8 mouse cellular contexts compared by ENCODE assay signal in genomic region chr10:128919203-128919631, GRCm38 (mm10). TPM values are rescaled to one million over a fixed set of nuclear protein-coding genes. Genes with fewer than 3 reads are reported as not detected.
A peak's percentile ranks its signal among the peaks of the same experiment; 100 is the strongest.
DNase-seq lines count a peak whose midpoint lies in the region; ATAC-seq lines count a peak whose summit lies in the region.

No protein-coding gene starts in this region.

- DNase-seq in cerebellum, adult 11 months, result peak; percentile 50
- DNase-seq in right cerebral cortex, postnatal 10 days (ENCODE audit: low spot score in 2 of 2), result peak; percentile 44 to 58
- DNase-seq in right cerebral cortex, postnatal 25 days, result no peak
- no peak for DNase-seq in right cerebral cortex, postnatal 4 days
- DNase-seq in thymus, postnatal 14 days, result no peak

- H3K27ac ChIP-seq in kidney, embryonic 16.5 days (ENCODE audit: low read length), result peak overlapping the region; percentile 72
- peak overlapping the region; percentile 48 for H3K27ac ChIP-seq in midbrain, embryonic 16.5 days (ENCODE audit: low read length)

- no peak overlapping the region for H3K4me3 ChIP-seq in kidney, embryonic 16.5 days (ENCODE audit: low read length)
- no peak overlapping the region for H3K4me3 ChIP-seq in midbrain, embryonic 16.5 days (ENCODE audit: low read depth, low read length)

- WGBS in kidney, embryonic 16.5 days, result 26% methylated on average over 6 of the region's 6 CpGs
- 13% methylated on average over 6 of the region's 6 CpGs for WGBS in midbrain, embryonic 16.5 days

- peaks cover 36% of the 10 kb centered on the region for H3K36me3 ChIP-seq in kidney, embryonic 16.5 days (ENCODE audit: insufficient read depth, low read length)
- no peaks in the 10 kb centered on the region for H3K36me3 ChIP-seq in midbrain, embryonic 16.5 days (ENCODE audit: control insufficient read depth, insufficient read depth, low read length)

- H3K4me2 ChIP-seq in kidney, embryonic 16.5 days (replicated peaks; ENCODE audit: low read depth, low read length), result no peak overlapping the region
- H3K4me2 ChIP-seq in midbrain, embryonic 16.5 days (ENCODE audit: low read length), result no peak overlapping the region

- H3K4me1 ChIP-seq in kidney, embryonic 16.5 days (ENCODE audit: insufficient read depth, low read length), result peaks cover 48% of the 10 kb centered on the region
- peaks cover 17% of the 10 kb centered on the region for H3K4me1 ChIP-seq in midbrain, embryonic 16.5 days (ENCODE audit: control insufficient read depth, insufficient read depth, low read length)

- no peaks in the 10 kb centered on the region for H3K27me3 ChIP-seq in kidney, embryonic 16.5 days (ENCODE audit: insufficient read depth, low read length)
- H3K27me3 ChIP-seq in midbrain, embryonic 16.5 days (ENCODE audit: control insufficient read depth, insufficient read depth, low read depth, low read length), result no peaks in the 10 kb centered on the region

- H3K9me3 ChIP-seq in kidney, embryonic 16.5 days (ENCODE audit: low read length), result no peaks in the 10 kb centered on the region
- H3K9me3 ChIP-seq in midbrain, embryonic 16.5 days (replicated peaks; ENCODE audit: control insufficient read depth, low read length, poor library complexity, severe bottlenecking), result no peaks in the 10 kb centered on the region

- ATAC-seq in cerebellum, adult (ENCODE audit: insufficient number of reproducible peaks, low FRiP score, low TSS enrichment), result no peak
- ATAC-seq in kidney, embryonic 16.5 days (ENCODE audit: low FRiP score, low TSS enrichment), result peak; percentile 20
- ATAC-seq in midbrain, embryonic 16.5 days, result no peak

- no peak overlapping the region for H3K9ac ChIP-seq in kidney, embryonic 16.5 days (replicated peaks; ENCODE audit: low read length)
- H3K9ac ChIP-seq in midbrain, embryonic 16.5 days (ENCODE audit: low read depth, low read length), result 0 out of 2 replicates have a peak overlapping the region, but pooled peaks have one; percentile 12

RNA-seq across cellular contexts. Expression of gene Rdh5, which starts 3.5 kb away (rescaled TPM):
- 17.7 and 20.5 TPM in 2 replicates for polyA plus RNA-seq in kidney, embryonic 16.5 days (2015; fragmentation: Nextera tagmentation; extraction: Ambion mirVana)
- polyA plus RNA-seq in midbrain, embryonic 16.5 days (2015; fragmentation: Nextera tagmentation; extraction: Ambion mirVana), result 13.6 TPM in 2 replicates

RNA-seq across cellular contexts. Expression of gene Bloc1s1, which starts 4.6 kb away (rescaled TPM):
- polyA plus RNA-seq in kidney, embryonic 16.5 days (2015; fragmentation: Nextera tagmentation; extraction: Ambion mirVana), result 227 and 234 TPM in 2 replicates
- 227 and 228 TPM in 2 replicates for polyA plus RNA-seq in midbrain, embryonic 16.5 days (2015; fragmentation: Nextera tagmentation; extraction: Ambion mirVana)

RNA-seq across cellular contexts. Expression of gene Itga7, which starts 14.4 kb away (rescaled TPM):
- polyA plus RNA-seq in kidney, embryonic 16.5 days (2015; fragmentation: Nextera tagmentation; extraction: Ambion mirVana), result 3.9 and 4.0 TPM in 2 replicates
- 6.1 and 9.2 TPM in 2 replicates for polyA plus RNA-seq in midbrain, embryonic 16.5 days (2015; fragmentation: Nextera tagmentation; extraction: Ambion mirVana)

RNA-seq across cellular contexts. Expression of gene Cd63, which starts 18.4 kb away (rescaled TPM):
- polyA plus RNA-seq in kidney, embryonic 16.5 days (2015; fragmentation: Nextera tagmentation; extraction: Ambion mirVana), result 775 and 850 TPM in 2 replicates
- polyA plus RNA-seq in midbrain, embryonic 16.5 days (2015; fragmentation: Nextera tagmentation; extraction: Ambion mirVana), result 152 and 195 TPM in 2 replicates

RNA-seq across cellular contexts. Expression of gene Gdf11, which starts 27.7 kb away (rescaled TPM):
- polyA plus RNA-seq in kidney, embryonic 16.5 days (2015; fragmentation: Nextera tagmentation; extraction: Ambion mirVana), result 6.8 and 7.8 TPM in 2 replicates
- polyA plus RNA-seq in midbrain, embryonic 16.5 days (2015; fragmentation: Nextera tagmentation; extraction: Ambion mirVana), result 7.6 and 7.9 TPM in 2 replicates

Comparison
In these comparisons a context has a peak if more than half of its experiments do, and no peak if none do; other contexts are left out.
1. DNase-seq: peak in cerebellum, adult 11 months (single experiment) and right cerebral cortex, postnatal 10 days (2 of 2); none in right cerebral cortex, postnatal 25 days (single experiment), right cerebral cortex, postnatal 4 days (single experiment) and thymus, postnatal 14 days (single experiment).